Mouse (Mus musculus) gastrocnemius, adult 18-20 months (tissue): ENCODE data around the gene Zfp12. TPM values are rescaled to one million over a fixed set of nuclear protein-coding genes. Genes with fewer than 3 reads are reported as not detected.
"Not testable (repeated sequence)": the region's sequence is repeated elsewhere in the genome, so short reads cannot be mapped to it uniquely, and the experiment has no call there.

ENCODE experiments used
- DNase-seq: peaks from one replicate; pipeline ENCODE4 v3.0.0; 2021; ENCODE audit warnings: low spot score
- long read RNA-seq, 2 experiments: library from polyadenylated mRNA; stranded (forward); transcript quantifications; one replicate each; pipeline ENCODE4 v2.0.0; 2021
- total RNA-seq, 2 experiments: library from RNA; stranded (reverse); gene quantifications; 2 replicates each; pipeline ENCODE4 v1.2.3; 2021

Zfp12 gene
- total RNA-seq: 1 to 10 TPM; 6.7 to 7.7 TPM
- long read RNA-seq, experiment 1, full-length matches to known transcripts: 12 of 12 reads
- long read RNA-seq, experiment 1, partial matches to known transcripts: 0 of 12 reads
- long read RNA-seq, experiment 1, other reads (novel, unspliced or antisense): 0 of 12 reads
- long read RNA-seq, experiment 2, full-length matches to known transcripts: 2 of 5 reads
- long read RNA-seq, experiment 2, partial matches to known transcripts: 1 of 5 reads
- long read RNA-seq, experiment 2, other reads (novel, unspliced or antisense): 2 of 5 reads

DNA sequence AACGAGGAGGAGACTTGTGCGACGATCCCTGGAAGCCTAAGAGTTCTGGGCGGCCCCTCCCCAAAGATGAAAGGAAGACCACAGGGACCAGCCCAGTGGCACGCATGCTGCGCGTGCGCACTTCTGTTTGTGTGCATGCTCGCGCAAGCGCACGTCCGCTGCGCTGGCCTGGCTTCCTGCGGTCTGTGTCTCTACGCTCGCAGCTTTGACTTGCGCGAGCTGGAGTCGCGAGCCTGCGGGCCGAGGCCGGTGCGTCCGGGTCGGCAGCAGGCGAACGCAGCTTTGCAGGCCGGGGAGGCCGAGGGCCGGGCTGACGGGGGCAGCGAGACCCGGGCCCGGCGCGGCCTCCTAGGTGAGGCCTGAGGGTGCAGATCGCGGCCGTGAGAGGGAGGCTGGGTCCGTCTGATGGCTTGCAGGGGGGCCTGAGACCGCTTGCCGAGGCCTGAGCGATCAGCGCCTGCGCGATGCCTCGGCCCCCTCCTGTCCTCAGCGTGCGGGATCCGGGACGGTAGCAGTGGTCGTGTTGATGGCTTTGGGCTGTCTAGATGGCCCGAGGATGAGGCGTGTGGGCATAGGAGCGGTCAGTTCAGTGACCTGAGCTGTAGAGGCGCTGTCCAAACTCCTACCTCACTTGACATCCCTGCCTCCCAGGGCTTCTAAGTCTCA, at the start of gene Zfp12:
TSS of gene Zfp12 (plus strand) at position 136 of the 666 bp plus-strand sequence.
- peak; percentile 93 for DNase-seq

DNA sequence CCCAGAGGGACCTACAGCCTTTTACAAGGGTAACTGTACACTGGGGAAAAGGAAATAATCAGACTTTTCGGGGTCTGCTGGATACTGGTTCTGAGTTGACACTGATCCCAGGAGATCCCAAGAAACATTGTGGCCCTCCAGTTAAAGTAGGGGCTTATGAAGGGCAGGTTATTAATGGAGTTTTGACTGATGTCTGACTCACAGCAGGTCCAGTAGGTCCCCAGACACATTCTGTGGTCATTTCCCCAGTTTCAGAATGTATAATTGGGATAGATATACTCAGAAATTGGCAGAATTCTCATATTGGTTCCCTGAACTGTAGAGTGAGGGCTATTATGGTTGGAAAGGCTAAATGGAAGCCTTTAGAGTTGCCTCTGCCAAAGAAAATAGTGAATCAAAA, 46.9 kb upstream of the Zfp12 start:
- not testable (repeated sequence) for DNase-seq

DNA sequence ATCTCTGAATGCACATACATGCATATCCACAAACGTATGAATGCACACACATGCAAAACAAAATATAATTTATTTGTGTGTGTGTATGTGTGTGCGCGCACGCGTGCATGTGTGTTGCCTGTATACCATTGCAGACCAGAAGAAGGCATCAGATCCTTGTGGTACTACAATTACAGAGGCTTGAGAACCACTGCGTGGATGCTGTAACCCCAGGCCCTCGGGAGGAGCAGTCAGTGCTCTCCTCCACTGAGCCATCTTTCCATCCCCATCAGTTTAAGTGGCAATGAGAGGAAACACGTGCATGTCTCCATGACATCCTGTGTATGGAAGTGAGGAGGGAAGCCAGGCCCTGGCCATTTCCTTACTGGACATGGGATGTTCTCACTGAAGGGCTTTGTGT, 42.2 kb upstream of the Zfp12 start:
- DNase-seq: no peak

DNA sequence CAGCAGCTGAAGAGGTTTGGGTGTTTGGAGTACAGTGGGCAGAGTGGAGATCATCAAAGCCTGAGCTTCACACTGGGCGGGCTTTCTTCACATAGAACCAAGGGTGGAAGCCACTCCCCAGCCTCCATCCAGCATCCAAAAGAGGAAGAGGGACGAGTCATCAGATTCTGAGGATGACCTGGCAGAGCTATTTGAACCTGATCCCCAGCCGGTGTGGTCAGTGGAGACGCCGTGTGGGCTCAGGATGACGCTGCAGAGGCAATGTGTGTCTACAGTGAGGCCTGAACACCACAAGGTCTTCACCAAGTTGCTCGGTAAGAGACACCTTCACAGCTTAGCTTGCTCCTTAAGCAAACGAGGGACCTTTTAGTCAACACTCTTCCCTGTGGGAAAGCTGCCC, 40.2 kb upstream of the Zfp12 start:
- DNase-seq: not testable (repeated sequence)

DNA sequence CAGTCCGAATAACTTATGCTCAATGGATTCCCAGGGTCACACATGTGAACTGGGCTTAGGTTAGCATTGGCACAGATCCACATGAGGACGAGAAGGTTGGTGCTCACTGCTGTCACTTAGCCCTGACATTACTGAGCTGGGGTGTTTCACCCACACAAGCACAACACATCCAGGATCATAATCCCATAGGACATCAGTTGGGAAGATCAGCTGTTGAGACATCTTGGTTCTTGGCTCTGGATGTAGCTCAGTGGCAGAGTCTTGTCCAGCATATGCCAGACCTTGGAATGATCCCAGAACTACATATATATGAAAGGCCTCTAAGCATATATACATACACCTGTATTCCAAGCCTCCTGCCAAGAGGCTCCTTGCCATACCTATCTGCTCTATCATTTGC, 39.8 kb upstream of the Zfp12 start:
- DNase-seq: no peak

DNA sequence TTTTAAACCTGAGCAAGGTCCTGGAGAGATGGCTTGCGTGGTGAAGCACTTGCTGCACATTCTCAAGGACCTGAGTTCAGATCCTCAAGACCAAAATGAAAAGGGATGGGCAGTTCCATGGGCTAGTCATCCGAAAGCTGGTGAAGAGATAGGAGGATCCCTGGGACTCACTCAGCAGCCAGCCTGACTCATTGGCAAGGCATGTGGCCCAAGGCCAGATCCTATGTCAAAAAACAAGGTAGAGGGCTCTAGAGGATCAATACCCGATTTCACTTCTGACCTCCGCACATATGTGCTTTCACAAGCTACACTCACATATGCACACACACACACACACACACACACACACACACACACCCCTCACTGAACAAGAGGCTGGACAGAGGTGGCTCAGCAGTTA, 38.5 kb upstream of the Zfp12 start:
- no peak for DNase-seq

DNA sequence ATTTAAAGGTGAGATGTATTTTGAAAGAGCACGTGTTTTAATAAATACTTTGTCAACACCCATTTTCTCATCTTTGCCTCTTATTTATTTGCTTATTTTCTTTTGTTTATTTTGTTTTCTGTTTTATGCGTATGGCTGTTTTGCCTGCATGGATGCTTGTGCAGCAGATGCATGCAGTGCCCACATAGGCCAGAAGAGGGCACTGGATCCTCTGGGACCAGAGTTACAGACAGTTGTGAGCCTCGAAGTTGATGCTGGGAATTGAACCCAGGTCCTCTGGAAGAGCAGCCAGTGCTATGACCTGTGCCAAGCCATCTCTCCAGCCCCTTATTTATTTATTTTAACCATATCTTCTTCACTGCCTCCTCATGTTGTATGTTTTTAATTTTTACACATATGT, 29.9 kb upstream of the Zfp12 start:
- DNase-seq: no peak

DNA sequence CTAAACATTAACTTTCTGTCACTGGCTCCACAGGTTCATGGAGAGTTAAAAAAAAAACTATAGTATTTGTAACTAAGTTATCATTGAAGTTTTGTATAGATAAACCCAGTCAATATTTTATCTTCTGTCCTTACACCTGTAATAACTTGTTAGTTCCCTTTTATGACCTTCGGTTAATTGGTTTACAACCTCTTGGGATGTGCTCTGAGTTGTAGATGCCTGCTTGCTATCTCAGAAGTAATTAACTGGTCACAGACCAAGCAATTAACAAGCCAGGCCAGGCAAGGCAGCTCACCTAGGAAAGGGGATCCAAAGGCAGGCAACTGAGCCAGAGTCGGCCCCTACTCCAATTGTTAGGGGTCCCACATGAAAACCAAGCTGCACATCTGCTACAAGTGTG, 21.1 kb upstream of the Zfp12 start:
- no peak for DNase-seq

DNA sequence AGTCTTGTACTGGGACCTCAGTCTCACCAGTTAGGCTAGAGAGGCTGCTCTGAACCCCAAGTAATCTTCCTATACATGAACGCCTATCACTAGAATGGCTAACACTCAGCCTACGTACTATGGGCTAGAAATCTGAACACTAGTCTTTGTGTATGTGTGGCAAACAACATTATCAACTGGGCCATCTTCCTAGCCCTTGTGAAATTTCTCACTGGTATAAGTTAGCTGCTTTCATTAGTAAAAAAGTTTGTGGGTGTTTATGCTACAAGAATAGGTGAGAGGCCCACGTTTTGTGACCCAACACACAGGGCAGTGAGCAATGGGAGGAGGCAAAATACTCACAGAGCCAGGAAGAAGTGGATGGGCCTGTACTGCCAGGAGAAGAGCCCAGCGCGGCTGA, 14.0 kb upstream of the Zfp12 start:
- DNase-seq: no peak

DNA sequence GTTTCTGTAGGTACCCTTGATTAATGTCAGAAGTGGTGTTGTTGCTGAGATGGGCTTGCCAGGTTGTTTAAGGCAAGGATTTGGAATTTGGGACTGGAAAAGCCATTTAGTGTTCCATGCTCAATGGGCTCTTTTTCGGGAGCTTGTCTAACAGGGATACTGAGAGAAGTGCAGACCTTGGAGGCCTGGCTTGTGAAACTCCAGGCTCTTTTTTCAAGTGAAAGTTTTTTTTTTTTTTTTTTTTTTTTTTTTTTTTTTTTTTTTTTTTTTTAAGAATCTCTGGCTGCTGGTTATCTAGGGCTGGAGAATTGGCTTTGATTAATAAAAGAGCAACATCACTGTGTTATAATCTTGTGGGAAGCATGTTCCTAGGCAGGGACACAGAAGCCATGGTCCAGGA, 12.7 kb upstream of the Zfp12 start:
- DNase-seq: no peak

DNA sequence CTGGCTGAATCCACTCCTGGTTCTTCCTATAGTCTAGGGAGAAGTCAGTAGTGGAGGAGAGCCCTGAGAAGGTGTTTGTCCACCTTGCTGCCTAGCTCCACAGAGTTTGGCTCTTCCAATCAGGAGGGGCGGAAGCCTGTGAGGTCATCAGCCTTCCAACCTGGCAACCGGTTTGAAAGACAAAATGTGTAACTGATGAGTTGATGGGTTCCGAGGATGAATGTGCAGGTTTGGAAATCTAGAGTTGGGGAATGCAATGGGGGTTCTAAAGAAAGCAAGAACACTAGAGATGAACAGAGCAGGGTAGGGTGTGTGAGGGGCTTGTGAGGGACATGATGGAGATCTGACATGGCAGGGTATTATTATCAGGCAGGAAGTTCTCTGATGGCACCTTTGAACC, 8.2 kb upstream of the Zfp12 start, which contains the start of gene Spdye4a:
TSS of gene Spdye4a (minus strand) at position 101 of the 400 bp plus-strand sequence.
- no peak for DNase-seq

DNA sequence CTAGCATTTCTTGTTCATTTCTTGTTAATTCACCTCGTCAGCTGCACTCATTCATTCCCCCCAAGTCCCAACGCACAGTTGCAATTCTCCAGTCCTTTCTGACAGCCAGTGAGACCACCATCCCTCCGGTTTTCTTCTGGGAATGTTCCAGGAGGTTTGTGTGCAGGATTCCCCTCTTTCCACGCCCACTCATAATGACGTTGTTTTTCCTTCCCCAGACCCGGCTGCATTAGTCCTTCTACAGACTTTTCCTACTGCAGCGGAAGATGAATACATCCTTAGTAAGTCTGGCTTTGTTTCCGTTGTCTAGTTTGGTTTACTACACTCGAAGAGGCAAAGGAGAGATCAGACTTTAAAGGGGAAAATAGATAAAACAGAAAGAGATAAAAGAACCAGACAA, 1.1 kb downstream of the Zfp12 start:
- no peak for DNase-seq

DNA sequence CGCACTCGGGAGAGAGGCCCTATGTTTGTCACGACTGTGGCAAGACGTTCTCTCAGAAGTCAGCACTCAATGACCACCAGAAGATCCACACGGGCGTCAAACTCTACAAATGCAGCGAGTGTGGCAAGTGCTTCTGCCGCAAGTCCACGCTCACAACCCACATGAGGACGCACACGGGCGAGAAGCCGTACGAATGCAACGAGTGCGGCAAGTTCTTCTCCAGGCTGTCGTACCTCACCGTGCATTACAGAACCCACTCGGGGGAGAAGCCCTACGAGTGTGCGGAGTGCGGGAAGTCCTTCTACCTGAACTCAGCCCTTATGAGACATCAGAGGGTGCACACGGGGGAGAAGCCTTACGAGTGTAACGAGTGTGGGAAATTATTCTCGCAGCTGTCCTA, 10.0 kb downstream of the Zfp12 start:
- DNase-seq: no peak

DNA sequence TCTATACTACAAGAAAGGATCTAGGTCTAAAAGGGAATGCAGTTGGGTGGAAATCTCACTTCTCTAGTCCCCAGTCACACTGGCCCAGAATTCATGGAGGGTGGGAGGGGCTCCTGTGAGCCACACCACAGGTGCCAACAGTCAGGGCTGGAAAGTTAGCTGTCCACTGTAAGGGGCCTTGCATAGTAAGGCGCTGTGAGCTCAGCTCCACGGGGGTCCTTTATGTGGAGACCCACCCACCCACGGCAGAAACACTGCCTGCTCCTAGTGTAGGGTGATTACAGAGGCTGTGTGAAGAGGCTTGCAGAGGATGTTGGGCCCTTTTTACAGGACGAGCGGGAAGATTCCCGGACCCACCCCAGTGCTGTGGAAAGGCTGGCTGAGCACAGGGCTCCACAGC, 17.1 kb downstream of the Zfp12 start:
- no peak for DNase-seq

DNA sequence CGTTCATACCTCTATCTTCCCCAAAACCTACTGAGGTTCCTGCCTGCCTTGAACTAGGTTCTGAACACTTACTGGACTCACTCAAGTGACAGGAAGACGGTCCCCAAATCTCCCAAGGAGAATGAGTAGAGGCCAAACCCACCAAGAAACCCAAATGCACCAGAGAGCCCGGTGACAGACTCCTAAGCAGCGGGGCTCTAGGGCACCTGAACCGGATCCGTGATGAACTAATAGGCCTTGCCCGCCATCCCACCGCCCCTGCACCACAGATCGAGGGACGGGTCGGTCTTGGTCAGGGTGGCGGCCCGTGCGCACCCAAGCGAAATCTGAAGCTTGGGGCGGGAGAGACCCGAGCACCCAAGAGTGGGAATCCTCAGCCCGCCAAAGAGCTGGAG, 17.8 kb downstream of the Zfp12 start:
- DNase-seq: no peak

DNA sequence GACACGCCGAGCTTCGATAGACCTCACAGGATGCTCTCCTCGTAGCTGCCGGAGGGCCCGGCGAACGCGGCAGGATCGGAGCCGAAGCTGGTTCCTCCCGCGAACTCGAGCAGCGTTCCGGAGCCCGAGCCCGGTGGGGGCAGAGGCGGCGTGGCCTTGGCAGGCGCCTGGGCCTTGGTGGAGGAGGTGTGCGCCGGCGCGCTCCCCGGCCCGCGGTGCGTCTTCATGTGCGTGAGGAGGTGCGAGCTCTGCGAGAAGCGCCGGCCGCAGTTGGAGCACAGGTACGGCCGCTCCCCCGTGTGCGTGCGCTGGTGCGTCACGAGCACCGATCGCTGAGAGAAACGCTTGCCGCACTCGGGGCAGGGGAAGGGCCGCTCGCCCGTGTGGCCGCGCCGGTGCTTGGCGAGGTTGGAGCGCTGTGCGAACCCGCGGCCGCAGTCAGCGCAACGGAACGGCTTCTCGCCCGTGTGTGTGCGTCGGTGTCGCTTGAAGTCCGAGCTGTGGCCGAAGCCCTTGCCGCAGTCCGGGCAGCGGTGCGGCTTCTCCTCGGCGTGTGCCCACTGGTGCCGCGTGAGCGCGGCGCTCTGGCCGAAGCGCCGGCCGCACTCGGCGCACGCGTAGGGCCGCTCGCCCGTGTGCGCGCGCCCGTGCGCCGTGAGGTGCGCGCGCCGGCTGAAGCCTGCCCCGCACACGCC, 18.4 kb downstream of the Zfp12 start:
- no peak for DNase-seq

DNA sequence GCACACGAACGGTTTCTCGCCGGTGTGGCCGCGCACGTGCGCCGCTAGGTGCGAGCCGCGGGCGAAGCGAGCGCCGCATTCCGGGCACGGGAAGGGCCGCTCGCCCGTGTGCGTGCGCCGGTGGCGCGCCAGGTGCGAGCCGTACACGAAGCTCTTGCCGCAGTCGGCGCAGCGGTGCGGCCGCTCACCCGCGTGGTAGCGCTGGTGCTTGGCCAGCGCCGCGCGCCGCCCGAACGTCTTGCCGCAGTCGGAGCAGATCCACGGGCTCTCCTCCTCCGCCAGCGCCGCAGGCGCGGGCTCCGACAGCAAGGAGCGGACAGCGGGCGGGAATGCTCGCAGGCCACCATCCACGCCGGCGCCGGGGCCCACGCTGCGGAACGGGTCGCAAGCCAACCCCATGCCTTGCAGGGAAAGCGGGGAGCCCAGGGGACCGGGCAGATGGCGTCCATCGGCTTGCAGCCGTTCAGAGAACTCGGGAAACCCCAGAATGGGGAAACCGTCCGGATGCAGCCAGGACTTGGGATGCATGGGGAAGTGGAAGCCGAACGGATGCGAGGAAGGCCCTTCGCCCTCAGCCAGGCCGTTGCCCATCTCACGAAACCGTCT, 19.0 kb downstream of the Zfp12 start:
- no peak for DNase-seq

DNA sequence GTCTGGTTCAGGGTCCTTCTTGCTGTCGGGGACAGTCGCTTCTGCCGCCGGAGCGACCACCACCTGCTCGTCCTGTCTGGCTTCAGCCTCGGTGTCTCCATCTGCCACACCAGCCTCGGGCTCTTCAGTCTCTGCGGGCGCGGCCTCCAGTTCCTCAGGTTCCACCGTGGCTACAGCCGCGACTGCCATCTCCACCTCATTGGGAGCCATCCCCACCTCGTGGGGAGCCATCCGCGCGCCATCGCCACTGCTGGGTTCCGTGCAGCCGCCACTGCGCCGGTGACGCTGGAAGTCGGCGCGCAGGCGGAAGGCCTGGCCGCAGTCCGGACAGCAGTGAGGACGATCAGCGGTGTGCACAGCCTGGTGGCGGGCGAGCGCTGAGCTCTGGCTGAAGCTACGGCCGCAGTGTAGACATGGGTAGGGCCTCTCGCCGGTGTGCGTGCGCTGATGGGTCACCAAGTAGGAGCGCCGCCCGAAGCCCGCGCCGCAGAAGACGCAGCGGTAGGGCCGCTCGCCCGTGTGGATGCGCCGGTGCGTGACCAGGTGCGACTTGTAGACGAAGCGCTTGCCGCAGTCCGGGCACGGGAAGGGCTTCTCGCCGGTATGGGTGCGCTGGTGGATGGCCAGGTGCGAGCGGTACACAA, 19.6 kb downstream of the Zfp12 start:
- no peak for DNase-seq

DNA sequence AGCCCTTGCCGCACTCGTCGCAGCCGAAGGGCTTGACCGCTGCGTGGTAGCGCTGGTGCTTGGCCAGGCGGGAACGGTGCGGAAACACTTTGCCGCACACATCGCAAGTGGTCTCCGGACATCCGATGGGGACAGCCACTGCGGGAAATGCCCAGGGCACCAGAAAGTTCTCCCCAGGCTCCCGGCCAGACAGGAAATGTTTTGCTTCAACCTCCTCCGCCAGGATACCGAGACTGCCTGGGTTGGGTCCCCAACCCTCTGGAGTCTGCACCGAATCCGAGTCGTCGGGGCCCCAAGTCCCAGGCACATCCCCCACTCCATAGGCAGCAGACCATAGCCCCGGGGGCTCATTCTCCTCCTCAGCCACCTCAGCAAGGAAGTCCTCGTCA, 20.2 kb downstream of the Zfp12 start:
- no peak for DNase-seq

DNA sequence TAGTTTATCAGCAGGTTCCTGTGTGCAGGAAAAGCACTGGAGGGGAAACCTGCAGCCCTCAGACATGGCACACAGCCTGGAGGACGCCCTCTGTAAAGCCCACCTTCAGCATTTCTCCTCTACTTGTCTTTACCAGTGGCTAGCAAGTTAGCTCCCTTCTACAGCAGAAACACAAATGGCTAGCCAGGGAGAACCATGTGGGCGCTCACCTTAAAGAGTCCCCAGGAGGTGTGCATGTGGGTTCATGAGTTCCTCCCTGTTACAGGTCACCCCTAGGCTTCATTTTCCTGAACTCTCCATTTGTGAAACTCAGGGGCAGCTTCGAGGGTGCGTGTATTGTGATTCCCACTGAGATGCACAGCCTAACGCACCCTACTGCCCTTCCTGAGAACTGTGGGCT, 20.8 kb downstream of the Zfp12 start:
- DNase-seq: no peak

DNA sequence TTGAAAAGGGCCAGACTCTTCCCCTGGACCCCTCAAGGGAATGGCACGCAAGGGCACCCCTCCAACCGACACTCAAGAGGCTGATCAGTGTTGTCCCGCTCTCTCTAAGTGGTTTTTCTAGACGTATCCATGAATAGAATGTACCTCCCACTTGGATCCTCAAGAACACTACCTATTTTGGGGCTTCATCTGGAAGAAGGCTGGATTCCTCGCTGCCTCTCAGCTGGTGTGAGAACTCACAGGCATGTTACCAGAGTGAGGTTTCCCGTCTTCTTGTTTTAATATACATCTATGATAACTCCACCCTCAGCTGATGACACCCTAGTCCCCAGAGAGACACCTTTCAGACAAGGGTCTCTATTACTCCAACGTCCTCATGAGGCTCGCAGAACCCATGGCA, 26.7 kb downstream of the Zfp12 start:
- DNase-seq: no peak

DNA sequence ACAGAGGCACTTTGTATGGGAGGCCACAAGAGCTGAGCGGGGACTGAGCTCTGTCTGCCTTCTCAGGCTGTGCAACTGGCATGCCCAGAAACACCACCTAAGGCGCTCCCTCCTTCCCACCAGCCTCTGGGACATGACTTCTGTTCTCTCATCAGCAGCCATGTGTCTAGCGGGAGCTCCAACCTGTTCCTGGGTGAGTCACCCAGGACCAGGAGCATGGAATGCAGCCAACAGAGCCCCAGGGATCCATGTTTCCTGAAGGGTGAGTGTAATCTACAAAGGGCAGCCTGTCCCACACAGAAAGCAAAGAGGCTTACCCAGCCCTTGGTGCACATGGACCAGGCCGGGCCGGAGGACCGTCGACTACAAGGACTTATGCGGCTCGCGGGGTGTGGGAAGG, 29.7 kb downstream of the Zfp12 start:
- no peak for DNase-seq
